Mouse (Mus musculus): ENCODE measurements around the gene Insr.
A peak's percentile ranks its signal among the peaks of the same experiment; 100 is the strongest.

Insr gene

DNA sequence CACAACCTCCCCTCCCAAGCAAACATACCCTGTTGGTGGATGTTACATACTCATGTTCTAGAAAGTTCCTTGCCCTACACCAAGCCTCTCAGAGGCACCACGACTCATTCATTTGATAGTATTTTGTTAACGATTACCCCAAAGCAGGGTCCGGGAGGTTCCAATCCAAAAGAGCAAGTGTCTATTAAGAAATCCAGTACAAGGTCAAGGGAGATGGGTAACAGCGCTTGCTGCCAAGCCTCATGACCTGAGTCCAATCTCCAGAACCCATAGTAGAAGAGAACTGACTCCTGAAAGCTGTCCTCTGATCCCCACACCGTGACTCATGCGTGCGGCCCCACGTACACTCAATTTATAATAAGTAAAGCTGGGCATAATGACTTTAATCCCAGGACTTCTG is 3.4 kb downstream of the Insr start:
- no peak for DNase-seq (ENCODE audit: low read depth in 2 of 2, low spot score in 2 of 2)

DNA sequence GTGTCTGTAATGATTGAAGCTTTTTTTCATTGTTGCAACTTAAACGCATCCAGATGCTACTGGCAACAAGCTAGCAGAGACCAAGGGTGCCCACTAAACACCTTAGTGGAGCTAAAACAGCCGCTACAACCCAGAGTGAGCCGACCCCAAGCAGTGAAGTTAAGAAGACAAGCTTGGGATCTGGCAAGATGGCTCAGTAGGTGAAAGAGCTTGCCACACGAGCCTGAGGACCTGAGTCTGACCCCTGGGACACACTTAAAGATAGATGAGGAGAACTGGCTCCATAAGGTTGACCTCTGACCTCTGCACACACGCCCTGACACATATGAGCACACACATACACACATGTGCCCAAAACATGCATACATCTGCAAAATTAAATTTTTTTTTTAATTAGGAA is 4.2 kb downstream of the Insr start:
- DNase-seq (ENCODE audit: low read depth in 2 of 2, low spot score in 2 of 2), result no peak

DNA sequence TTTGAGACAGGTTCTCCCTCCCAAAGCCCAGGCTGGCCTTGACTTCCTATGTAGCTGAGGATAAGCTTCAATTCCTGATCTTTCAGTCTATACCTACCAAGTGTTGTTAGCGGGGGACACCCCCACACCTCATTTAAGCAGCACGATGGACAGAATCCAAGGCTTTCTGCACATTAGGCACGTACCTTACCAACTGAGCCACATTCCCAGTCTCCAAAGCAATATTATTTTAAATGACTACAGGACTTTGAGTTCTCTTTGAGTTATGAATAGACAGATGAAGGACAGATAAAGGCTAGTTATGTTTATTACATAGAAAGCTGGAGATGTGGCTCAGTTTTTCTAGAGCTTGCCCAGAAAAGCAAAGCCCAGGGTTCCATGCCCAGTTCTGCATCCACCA is 5.6 kb downstream of the Insr start:
- DNase-seq (ENCODE audit: low read depth in 2 of 2, low spot score in 2 of 2), result no peak

DNA sequence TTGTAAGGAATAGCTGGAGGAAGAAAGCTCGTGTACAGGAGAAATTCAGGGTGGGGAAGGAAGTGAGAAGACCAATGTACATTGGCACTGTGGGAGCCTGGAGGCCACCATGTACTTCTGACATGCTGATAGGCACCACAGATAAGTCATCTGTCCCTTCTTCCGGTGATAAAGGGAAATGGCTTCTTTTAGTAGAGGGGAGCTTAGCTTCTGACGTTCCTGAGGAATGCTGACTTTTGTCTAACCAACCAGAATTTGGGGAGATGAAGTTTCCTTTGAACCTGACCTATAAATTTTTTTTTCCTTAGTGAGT is 12.0 kb downstream of the Insr start:
- no peak for DNase-seq (ENCODE audit: low read depth in 2 of 2, low spot score in 2 of 2)

DNA sequence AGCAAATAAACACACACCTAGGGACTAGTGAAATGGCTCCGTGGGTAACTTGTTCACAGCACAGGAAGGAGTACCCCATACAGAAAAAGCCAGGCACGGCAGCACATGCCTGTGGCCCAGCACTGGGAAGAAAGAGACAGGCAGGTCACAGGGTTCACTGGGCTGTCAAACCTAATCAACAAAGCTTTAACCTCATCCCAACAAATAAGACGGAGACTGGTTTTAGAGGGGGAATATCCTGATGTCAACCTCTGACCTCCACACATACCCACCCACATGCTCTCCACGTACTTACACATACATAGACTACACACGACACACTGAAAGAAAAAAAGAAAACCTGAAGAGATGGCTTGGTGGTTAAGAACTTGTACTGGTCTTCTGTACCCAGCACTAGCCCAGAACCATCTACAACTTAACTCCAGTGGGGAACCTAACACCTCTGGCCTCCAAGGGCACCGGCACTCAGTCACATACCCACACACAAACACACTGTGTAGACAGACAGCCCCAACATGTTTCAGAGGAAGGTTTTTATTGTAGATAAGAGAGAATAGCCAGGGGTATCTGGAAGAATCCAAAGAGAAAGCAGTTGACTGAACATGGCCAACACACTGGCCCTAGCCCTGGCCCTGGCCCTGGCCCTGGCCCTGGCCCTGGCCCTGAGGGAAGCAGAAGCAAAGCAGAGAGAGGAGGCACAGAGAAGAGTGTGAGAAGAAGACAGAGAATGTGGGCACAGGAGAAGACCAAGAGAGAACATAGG is 12.6 kb downstream of the Insr start:
- DNase-seq (ENCODE audit: low read depth in 2 of 2, low spot score in 2 of 2), result no peak

DNA sequence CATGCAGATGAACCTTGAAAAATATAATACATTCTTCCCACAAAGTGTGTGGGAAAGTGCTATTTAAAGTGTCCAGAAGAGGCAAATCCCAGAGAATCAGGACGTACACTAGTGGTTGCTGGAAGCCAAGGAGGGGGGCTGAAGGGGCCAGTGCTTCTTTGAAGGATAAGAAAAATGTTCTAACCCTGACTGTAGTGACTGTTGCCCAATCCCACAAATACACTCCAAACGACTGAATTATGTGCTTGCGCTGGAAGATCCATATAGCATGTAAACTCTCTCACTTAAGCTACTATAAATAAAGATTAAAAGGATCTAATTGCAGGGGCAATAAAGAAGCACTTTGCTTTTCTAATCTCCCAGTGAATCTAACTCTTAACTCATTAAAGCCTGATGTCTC is 14.2 kb downstream of the Insr start:
- no peak for DNase-seq (ENCODE audit: low read depth in 2 of 2, low spot score in 2 of 2)

DNA sequence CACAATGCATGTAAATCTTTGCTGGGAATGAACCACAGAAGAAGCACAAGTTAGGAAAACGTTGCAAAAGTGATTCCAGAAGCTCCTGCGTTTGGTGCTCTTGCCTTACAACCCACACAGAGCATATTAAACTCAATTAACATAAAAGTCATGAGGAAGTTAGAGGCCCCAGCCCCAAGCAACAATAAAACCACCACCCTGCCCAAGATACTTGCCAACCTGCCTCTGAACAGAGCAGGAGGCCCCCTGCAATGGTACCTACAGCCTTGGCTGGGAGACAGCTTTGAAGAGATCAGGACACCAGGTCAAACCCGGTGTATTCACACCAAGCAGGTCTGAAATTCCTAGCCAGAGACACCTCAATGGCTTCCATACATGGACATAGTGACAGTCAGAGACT is 16.6 kb downstream of the Insr start:
- DNase-seq (ENCODE audit: low read depth in 2 of 2, low spot score in 2 of 2), result no peak

DNA sequence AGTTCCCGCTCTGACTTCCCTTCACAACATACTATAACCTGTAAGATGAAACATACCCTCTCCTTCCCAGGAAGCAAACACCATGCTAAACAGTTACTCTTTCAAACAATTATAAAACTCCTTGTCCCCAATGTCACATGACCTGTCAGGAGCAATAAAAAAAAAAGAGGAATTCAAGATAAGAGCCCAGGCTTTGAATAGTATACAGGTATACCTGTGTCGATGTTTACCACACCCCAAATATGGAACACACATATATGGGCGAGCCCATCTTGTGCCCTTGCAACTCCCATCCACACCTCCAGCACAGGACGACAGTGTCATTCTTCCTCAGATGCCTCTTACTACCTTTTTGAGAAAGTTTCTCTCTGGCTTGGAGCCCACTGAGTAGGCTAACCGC is 18.3 kb downstream of the Insr start:
- no peak for DNase-seq (ENCODE audit: low read depth in 2 of 2, low spot score in 2 of 2)

DNA sequence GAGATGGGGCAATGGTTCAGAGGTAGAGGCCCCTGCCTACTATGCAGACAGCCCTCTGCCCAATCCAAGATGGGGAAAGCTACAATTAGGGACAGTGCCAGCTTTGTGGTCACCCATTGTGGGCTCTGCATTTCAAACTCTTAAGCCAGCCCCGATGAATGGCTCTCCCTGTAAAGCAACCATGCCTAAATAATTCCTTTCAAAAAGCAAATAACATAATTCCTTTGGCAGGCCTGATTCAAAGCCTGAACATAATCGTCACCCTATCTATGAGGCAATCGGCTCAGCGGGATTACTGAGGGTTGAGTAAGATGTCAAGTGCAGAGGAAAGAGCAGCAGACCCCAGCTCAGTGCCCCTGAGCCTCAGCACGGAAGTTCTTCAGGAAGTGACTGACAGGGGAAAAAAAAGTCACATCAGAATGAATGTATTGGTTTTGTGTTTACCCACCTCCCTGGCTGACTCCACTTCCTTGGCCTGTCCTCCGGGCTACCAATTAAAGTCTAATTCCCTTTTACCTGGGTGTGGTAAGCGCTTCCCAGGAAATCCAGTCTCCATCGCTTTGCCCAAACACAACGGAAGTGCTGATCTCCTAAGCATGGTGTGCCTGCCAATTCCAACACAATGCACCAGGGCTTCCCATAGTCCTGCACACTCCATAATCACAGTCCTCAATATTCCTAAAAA is 19.1 kb downstream of the Insr start:
- no peak for DNase-seq (ENCODE audit: low read depth in 2 of 2, low spot score in 2 of 2)

DNA sequence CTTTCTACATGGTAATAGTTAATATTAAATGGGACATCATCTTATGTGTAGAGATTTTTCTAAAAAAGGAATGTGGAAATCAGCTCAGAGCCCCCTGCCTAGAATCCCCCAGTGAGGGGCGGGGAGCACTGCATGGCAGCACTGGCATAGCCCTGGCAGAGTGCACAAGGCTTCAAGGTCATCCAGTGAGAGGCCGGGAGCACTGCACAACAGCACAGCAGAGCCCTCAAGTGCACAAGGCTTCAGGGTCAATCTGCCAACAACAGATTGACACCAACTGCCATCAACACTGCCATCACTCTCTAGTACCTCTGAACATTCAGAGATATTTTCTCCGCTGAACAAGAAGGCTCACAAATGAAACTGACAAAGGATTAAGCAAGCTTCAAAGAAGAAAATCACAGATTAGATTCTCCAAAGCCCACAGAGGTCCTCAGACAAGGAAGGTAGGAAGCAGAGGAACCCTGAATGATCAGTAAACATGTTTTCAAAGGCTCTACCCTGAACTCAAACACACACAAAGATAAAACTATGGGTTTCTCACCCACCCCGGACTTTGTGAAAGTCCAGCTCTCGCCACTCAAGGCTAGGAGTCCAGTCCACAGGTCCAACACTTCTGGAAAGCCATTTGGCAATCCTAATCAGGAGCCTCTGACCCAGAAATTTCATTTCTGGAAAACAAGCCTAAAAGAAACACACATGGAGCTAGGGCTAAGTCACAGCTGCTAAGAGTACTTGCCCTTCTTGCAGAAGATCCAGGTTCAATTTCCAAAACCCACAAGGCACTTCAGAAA is 23.1 kb downstream of the Insr start:
- DNase-seq (ENCODE audit: low read depth in 2 of 2, low spot score in 2 of 2), result no peak

DNA sequence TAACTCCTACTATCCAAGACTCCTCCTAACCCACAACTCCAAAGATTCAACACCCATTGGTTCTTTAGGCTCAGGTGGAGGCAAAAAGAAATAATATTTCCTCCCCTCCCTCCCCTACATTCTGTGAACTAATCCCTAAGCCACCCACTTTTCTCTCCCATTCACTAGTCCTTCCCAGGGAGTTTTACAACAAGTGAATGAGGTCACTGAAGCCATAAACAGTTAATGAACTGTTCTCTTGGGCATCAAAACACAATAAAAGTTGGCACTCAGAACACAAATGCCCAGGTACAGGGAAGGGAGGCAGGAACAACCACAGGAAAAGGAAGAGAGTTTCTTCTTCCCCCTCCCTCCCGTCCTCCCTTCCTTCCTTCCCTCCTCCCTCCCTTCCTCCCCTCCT is 24.1 kb downstream of the Insr start:
- no peak for DNase-seq (ENCODE audit: low read depth in 2 of 2, low spot score in 2 of 2)

DNA sequence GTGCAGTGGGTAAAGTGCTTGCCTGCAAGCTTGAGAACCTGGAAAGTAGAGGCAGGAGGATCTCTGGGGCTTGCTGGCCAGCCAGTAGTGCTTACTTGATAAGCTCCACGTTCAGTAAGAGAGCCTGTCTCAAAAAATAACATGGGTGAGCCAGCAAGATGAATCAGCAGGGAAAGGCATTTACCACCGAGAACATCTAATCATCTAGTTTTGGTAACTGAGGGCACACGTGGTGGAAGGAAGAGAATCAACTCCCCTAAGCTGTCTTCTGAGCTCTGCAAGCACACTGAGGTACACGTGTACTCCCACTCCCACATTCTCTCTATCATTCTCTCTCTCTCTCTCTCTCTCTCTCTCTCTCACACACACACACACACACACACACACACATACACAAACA is 26.2 kb downstream of the Insr start:
- DNase-seq (ENCODE audit: low read depth in 2 of 2, low spot score in 2 of 2), result no peak

DNA sequence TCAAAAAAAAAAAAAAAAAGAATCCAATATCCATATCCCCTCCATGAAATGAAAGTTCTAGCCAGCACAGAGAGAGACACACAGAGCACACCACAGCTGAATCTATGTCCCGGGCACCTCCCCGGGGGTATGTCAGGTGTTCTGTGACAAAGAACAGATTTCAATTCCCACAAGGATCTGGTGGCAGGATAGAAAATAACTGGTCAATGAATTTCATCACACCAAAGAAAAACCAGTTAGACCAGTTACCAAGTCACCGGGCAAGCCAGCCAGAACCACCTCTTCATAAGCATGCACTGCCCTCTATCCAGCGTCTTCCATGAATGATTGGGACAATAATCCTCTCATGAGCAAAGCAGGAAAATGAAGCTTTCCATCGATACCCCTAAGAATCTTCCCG is 26.8 kb downstream of the Insr start:
- DNase-seq (ENCODE audit: low read depth in 2 of 2, low spot score in 2 of 2), result no peak

DNA sequence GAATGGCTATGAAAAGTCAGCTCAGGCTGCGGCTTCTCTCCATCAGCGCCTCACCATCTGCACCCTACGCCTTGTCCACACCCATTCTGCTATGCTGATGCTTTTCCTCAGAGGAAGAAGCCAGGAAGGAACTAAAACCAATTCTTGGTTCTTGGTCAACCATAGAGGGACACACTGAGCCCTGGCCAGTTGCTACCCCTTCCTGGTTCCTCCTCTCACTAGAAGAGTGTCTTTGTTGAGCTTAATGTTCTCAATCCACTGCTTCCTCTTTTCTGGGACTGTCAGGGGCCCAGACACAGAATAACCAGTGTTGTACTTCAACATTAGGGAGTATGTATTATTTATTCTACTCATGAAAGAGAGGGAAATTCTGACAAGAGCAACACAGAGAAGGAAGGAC is 28.3 kb downstream of the Insr start:
- DNase-seq (ENCODE audit: low read depth in 2 of 2, low spot score in 2 of 2), result no peak

DNA sequence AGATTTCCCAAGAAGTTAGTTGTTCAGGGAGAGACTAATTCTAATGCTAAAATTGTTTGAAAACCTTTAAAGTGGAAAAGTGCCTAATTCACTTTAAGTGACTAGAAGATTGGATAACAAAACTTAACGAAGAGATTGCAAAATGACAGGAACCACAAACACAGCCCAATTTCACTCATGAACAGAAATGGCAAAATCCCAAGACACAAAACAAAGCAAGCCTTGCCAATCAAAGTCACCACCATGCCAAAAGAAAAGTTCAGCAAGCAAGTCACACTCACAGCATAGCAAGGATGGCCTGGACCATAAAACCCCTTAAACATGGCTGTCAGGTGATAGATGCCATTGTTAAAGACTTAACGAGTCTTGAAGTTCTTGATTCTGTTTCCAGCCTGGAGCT is 29.5 kb downstream of the Insr start:
- DNase-seq (ENCODE audit: low read depth in 2 of 2, low spot score in 2 of 2), result no peak

DNA sequence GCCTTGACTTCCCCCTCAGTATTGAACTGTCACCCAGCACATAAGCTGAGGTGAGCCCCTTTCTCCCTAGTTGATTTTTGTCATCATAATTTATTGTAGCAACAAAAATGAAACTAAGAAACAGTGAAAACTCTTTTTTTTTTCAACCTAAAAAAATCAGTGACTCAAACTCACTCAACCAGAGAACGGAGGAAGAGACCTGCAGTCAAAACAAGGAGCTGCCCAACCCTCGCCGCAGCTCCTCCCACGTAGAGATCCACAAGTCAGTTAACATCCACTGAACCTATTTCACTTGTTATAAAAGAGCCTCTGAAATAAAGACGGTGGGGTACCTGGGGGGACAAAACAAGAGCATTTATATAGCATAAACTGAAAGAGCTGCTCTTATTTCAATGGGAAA is 30.7 kb downstream of the Insr start:
- DNase-seq (ENCODE audit: low read depth in 2 of 2, low spot score in 2 of 2), result peak in 1 of 2 experiments; percentile 15

DNA sequence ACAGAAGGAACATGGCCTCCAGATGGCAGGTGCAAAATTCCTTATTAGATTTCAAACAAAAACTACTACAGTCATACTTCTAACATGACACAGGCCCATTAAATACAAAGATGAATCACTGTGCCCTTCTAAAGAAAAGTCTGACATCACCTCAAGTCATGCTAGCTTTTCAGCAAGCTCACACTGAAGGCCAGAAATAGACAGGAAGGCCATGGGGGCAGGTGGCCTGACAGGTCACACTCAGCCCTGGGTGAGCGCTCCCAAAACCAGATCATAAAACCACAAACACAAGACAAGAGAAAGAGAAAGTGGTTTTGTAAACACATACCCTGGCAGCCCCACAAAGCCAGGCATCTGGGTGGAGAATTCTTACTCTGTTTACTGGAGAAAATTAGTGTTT is 32.3 kb downstream of the Insr start:
- peak in 1 of 2 experiments; percentile 5 for DNase-seq (ENCODE audit: low read depth in 2 of 2, low spot score in 2 of 2)

DNA sequence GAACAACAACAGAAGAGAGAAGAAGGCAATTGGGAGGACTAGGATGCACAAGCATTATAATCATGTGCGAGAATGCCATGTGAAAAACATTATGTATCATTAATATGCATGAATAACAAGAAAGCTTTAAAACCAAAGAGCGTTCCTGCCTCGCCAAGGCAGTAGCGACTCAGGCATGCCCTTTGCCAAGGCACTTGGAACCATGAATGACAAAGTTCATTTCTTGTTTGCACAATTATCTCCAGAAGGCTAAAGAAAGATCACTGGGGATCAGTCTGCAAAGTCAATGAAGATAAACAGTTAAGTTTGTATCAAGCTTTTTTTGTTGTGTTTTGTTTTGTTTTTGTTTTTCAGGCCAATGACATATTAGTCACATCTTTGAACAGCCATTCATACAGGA is 36.2 kb downstream of the Insr start:
- no peak for DNase-seq (ENCODE audit: low read depth in 2 of 2, low spot score in 2 of 2)

DNA sequence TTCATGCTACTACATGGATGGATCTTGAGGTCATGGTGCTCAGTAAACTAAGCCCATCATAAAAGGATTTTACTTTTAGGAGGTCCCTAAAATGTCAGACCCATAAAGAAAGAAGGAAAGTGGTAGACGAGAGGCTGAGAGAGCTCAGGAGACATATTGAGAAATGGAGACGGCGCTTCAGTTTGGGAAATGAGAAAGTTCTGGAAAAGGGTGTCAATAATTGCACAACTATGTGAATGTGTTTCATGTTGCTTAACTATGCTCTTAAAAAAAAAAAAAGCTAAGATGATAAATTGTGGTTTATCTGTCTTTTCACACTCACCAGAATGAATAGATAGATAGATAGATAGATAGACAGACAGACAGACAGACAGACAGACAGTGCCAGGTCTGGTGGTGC is 38.7 kb downstream of the Insr start:
- no peak for DNase-seq (ENCODE audit: low read depth in 2 of 2, low spot score in 2 of 2)

DNA sequence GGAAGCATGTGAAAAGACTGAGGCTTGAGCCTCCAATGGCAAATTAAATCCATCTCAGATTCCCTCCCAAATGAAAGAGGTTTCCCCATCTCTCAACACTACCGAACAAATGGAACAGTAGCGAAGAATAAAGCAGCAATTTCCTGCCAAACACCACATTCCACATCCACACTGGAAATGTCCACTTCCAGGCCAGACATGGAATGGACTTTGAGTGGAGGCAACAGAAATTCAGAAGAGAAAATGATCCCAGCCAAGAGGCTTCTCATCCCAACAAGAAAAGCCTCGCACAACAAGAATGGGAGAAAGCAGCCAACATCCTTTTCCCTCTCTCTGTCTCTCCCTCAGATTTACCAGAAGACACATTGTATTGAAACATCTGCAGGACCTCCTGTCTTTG is 39.8 kb downstream of the Insr start:
- DNase-seq (ENCODE audit: low read depth in 2 of 2, low spot score in 2 of 2), result no peak

DNA sequence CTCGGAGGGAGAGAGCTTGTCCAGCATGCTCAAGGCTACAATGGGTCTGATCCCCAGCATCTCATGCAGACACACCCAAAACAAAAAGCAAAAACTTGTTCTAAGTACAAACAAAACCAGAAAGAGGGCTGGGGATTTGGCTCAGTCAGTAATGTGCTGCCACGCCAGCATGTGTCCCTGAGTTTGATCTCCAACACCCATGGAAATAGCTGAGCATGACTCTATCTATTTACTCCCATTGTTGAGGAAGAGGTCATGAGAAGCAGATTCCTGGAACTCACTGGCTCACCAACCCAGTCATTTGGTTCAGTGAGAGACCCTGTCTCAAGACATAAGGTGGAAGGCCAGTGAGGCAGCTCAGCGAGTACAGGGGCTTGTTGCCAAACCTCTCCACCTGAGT is 40.6 kb downstream of the Insr start:
- no peak for DNase-seq (ENCODE audit: low read depth in 2 of 2, low spot score in 2 of 2)

DNA sequence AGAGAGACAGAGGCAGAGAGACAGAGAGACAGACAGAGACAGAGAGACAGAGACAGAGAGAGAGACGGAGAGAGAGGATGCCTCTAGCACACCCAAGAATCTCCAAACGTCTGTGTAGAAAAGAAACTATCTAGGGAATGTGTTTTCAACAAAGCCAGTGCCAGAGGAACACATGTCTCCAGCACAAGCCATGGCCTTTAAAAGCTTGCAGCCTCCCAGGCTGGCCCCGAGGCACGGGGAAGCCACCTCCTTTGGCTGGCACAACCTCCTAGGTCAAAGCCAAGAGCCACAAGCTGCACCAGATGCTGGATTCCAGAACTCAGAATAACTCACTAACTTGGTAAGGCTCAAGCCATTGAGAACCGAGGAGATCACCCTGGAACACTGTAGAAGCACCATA is 42.1 kb downstream of the Insr start:
- DNase-seq (ENCODE audit: low read depth in 2 of 2, low spot score in 2 of 2), result no peak

Data from CD8-positive naive resting alpha-beta T cell, adult 2 months (primary cell).